Mouse (Mus musculus) brain, adult 2 months (tissue): ENCODE measurements around the gene Lcn12.

Experiments used
- DNase-seq: peaks from one replicate; pipeline ENCODE4 v3.0.0; 2011; ENCODE audit warnings: low read depth, low spot score

The Lcn12 gene

DNA sequence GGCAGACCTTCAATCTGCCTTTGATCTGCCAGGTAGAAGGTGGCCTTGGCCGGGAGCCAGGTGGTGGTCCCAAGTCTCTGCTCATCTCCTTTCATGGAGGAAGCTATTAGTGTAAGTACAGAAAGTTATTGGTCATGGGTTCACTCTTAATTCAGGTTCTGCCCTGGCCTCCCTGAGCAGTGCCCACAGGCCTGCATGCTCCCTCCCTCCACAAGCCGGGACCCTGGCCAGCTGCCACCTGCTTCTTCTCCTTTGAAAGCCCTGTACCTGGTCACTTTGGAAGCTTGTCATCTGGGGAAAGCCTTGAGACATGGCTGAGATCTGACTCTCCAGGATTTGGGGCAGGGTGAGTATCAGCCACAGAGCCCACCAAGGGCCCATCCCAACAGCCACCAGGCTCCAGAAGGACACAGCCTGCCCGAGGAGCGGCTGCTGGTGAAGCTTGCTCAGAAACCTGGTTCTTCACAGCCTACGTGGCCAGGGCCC is at the start of gene Lcn12:
Gene Lcn12, minus strand, starts transcription at position 436 of the 486 bp plus-strand sequence.
- DNase-seq: peak; percentile 79

DNA sequence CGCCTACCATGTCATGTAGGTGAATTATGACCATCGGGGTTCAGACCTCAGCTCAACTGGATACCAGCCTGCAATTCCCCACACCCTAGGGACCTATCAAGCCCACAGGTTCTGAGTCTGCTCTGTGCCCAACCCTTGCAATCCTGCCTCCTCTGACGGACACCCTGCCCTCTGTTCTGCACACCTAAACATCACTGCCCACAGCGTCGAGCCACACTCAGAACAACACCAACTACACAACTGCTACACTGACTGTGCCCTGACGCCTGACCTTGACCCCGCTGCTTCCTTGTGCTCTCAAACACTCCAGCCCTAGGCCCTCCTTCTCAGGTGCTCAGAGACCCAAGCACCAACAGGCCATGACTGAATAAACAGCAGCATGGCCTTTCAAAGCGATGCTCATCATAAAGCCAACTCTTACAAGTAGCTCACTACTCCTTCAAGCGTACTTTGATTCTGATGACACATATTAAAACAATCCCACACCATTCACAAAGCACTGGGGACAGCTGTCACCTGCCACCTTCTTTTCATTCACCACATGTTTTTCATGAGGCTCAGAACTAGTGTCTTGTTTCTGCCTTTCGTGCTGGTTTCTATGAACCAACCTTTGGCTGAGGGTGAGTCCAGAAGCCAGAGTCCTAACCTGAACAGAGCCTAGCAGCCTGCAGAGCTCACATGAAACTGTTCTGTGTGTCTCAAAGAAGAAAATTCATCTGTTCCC is 48.1 kb upstream of the Lcn12 start:
- no peak for DNase-seq

- no peak for DNase-seq
These were observed 46.8 kb upstream of the Lcn12 start for GRCm38 (mm10) chr2:25540541-25540948.

DNA sequence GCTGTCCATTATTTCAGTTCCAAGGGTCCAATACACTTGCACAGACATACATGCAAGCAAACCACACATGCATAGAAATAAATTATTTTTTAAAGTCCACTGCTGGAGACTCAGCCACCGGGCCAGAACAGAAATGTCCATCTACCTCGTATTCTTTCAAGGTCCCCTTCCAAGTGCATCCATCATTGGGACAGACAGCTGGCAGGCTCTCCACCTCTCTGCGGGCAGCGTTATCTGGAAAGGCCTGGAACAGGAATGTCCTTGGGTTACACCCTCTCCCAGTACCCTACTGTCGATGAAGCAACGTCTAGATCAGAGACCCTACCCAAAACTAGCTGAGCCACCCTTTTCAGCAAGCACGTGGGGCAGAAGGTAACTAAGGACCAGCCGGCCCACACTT is 42.8 kb upstream of the Lcn12 start:
- no peak for DNase-seq

- no peak for DNase-seq
These were observed 41.1 kb upstream of the Lcn12 start for GRCm38 (mm10) chr2:25534866-25535182.

DNA sequence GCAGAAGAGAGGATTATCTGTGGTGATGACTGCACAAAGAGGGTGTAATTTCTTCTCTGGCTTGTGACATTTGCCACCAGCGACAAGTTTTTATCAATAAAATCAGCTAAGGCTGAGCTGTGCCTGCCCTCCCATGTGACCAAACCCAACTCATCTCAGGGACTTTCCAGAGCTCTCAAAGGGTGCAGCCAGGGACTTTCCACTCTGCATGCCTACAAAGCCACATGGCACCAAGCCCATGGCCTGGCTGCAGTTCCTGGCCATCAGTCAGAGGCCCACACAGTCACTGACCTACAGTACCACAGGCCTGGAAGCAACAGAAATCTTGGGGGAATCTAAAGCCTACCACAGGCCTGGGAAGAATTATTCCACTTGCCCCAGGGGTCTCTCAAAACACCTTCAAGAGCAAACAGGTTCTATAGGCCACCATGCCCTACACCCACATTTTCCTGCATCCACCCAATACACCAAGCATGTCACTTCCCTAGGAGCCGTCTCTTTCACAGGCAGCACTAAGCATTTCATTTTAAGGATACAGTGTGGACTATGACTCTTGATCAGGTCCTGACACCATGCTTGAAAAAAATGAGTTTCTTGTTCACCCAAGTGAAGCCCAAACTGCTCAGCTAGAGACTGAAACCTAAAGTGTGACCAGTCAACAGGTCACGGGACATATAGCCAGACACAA is 40.6 kb upstream of the Lcn12 start:
- DNase-seq: peak; percentile 92

DNA sequence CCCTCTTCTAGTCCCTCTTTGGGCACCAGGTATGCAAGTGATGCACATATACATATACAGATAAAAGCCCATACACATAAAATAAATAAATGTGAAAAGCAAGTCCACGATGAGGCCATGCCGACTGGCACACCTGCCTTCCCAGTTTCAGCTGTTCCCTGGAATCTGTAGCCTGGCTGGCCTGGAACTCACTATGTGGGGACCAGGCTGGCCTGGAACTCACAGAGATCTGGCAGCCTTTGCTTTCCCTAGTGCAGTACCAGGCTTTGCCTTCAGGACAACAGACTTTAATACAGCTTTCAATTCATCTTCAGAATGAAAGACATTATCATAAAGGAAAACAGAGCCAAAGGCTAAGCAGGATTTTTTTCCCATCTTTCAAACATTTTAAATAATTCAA is 40.0 kb upstream of the Lcn12 start:
- DNase-seq: no peak

- DNase-seq: no peak
These were observed 33.0 kb upstream of the Lcn12 start for GRCm38 (mm10) chr2:25526510-25527302.

DNA sequence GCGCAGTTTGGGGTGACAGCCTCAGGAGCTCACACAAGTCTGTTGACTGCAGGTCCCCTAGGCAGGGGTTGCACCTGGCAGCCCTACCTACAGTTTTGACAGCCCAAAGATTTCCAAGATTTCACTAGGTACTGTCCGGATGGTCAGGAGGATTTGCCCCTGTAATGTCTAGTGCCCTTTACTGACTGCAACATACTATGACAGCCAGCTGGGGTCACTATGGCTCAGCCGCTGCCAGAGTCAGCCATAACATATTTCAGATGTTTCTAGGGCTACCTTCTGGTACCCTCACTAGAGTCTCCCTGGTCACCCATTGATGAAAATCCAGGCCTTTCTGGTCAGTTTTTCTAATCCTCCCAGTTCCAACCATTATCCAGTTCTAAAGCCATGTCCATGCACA is 16.2 kb upstream of the Lcn12 start:
- no peak for DNase-seq

DNA sequence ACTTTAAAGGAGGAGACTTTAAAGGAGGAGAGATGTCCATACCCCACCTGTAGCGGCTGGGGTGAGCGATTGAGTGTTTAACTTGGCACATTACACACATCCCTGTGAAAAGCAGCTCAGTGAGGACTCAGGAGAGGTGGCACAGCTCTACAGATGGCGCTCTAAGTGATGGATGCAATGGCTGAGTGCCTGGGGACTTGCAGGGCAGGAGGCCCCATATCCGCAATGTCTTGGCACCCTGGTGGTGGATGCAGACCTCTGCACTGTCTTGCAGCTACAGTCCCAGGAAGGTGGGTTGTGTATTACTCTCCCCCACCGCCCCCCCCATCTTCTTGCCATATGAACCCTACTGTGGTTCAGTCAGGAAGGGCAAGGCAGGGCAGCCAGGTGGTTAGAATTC is 13.3 kb upstream of the Lcn12 start:
- peak; percentile 47 for DNase-seq

DNA sequence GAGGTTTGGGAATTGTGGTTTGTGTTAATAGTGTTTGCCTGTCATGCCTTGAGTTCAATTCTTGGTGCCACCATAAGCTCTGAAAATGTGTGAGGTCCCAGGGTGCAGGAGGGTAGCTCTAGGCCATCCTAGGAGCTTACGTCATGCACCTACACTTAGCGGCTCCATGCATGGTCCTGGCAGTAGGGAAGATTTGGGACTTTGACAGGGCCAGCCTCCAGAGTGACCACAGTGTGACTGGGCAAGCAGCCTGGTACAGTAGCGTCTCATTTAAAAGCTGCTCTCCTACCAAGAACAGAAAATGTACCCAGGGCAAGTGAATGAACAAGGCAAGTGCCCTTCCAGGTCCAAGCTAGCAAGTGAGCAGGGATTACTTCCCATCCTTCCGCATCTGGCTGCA is 12.1 kb upstream of the Lcn12 start:
- DNase-seq: no peak

DNA sequence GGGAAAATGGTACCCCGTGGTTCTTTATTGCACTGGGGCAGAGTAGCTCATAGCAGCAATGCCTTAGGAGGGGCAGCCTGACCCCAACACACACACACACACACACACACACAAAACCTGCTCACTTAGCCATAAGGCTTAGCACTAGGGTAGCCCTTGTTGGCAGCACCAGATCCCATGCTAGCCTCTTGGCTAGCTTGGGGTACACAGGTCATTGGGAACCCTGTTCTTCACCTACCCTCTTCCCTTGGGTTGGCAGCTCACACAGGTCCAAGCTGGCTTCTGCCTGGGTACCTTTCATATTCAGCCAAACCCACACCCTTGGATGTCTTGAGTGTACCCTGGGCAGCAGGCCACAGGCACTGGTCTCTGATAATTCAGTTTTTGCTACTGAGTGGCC is 11.3 kb upstream of the Lcn12 start:
- DNase-seq: no peak

DNA sequence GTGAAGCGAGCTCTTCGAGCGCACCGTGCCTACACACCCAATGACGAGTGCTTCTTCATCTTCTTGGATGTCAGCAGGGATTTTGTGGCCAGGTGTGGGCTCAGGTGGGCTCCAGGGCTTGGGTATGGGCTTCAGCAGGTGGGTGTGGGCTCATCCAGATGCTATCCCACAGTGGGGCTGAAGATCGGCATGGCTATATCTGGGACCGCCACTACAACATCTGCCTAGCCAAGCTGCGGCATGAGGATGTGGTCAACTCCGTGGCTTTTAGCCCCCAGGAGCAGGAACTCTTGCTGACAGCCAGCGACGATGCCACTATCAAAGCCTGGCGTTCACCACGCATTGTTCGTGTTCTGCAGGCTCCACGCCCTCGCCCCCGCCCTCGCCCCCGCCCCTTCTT is 10.8 kb upstream of the Lcn12 start:
- DNase-seq: no peak

DNA sequence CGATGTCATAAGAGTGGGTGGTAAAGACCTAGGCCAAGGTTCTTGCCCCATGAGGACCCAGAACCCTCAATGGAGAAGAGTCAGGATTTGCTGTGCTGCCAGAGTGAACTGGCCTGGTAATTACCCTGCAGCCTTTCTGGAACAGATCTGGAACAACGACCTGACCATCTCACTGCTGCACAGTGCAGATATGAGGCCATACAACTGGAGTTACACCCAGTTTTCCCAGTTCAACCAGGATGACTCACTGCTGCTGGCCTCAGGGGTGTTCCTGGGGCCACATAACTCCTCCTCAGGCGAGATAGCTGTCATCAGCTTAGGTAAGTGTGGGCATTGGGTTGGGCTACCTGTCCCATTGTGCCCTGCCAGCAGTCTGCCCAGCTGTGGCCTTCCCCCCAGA is 9.0 kb upstream of the Lcn12 start:
- DNase-seq: no peak

GRCm38 (mm10) chr2:25501593-25502486 is 8.1 kb upstream of the Lcn12 start, which contains the start of gene C8g:
TSS of gene C8g (minus strand) at chr2:25501719.
- DNase-seq: no peak

GRCm38 (mm10) chr2:25500576-25501405 is 7.1 kb upstream of the Lcn12 start, which contains the start of gene Fbxw5:
TSS of gene Fbxw5 (plus strand) at chr2:25500750.
- DNase-seq: peak; percentile 98

DNA sequence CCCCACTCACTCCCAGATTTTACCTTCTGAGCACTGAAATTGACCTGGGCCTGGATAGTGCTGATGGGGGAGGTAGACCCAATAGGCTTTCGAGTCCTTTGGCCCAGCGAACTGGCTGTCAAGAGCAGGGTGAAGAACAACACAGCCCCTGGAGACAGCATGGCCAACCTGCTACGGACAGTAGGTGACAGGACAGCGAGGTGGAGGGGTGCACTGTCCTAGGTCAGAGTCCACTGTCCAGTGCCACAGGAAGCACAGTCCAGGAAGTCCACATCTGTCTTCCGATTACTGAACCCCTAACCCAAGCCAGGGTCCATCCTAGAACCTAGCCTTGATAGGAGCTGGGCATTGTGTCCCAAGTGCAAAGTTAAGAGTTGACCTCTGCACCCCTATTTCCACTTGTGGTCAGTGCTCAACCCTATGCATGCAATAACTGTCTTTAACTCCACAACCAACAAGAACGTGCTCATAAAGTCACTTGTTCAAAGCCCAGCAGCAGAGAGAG is 6.4 kb upstream of the Lcn12 start:
- no peak for DNase-seq

DNA sequence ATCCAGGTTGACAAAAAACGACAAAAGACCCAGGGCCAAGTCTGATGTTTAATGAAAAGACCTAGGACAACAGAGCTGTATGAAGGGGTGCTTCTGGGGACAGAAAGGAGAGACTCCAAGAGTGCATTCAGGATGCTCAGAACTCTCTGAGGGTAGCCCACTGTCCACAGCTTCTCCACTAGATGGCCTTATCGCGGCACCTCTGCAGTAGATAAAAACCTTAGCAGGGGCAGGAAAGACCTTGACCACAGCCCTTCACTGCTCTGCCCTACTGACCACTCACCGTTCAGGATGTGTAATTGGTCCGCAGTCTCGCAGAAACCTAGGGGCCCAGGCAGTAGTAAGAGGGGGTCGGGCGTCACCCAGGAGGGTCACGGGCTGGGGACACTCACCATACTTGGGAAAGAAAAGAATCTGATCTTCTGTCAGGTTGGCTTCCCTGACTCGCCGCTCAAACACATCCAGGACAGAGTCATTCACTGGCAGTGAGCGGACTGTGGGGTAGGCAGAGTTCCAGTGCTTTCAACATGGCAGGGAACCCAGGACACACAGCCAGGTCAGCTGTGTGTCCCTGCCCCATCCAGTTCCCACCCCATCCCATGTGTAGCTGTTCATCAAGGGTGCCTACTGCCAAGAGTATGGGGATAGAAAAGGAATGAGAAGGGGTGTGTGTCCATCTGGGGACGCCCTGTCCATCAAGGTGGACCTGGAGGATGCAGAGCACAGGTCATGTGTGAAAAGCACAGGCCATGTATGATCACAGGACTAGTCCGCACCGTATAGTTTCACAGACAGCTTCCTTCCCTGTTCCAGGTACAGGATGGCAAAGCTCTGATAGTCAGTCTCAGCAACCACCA is 5.1 kb upstream of the Lcn12 start:
- DNase-seq: no peak

DNA sequence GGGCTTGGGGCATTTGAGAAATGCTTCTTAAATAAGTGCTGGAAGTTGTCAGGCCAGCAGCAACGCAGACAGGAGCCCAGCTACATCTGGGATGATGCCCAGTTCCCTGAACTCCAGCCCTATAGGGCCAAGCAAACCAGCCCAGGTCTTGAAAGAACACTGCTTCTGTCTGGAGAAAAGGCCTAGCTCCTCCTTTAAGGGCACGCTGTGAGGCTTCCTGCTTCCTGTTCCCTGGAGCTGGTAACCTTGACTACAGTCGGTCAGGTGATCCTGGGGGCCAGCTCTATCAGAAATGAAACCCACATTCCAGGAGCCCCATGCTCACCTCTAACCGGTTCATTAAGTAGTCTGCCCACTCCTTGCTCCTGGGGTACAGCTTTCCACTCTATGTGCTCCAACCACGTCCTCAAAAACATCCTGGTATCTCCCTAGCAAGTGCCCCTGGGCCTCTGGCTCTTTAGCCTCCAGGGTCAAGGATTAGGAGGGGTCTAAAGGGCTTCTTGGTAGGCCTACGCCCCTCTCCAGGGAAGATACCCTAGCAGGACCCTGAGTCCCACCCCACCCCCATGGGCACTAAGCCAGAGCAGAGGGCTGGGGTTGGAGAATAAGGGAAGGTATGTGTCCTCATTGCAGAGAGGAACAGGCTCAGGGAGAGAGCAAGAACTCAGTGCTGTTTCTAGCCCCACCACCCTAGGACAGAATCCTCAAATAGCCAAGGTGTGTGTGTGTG is 4.3 kb upstream of the Lcn12 start:
- no peak for DNase-seq
